Mouse (Mus musculus): ENCODE results near the gene Atxn1.

DNA sequence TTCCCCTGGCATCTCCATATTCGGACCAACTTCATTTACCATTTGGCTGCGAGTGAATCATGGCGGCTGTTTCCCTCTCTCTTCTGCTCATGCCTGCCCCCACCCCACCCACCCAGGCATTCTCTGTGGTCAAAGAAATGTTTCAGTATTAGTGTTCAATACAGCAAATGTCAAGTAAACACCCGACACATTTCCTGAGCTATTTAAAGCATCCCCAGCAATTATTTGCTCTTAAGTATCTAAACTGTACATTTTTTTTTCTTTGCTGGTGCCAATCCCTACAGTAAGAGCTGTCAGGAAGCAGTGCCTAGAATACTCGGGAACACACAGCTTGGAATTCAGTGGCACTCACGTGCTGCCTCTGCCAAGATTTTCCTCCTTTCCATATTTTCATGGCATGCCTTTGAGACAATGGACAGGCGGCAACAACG, 32.3 kb downstream of the Atxn1 start:
- TF ChIP-seq CTCF (IDR thresholded peaks at IDR 0.05; ENCODE audit: borderline replicate concordance, insufficient read depth, low read length) (no peak), POLR2A (IDR thresholded peaks at IDR 0.05; ENCODE audit: low read depth, low read length) (no peak)
